Mouse (Mus musculus) kidney, embryonic 14.5 days (tissue): ENCODE data around the gene Tspan14. TPM values are rescaled to one million over a fixed set of nuclear protein-coding genes. Genes with fewer than 3 reads are reported as not detected.
A peak's percentile ranks its signal among the peaks of the same experiment; 100 is the strongest.

ENCODE experiments used
- ATAC-seq: fragments of 200-750 bp; cut with Nextera tagmentation; 2 replicates; pipeline ENCODE4 v1.8.0; 2017; ENCODE audit warnings: moderate number of reproducible peaks, mild to moderate bottlenecking, moderate TSS enrichment, moderate library complexity; ENCODE audit not compliant: low FRiP score, low TSS enrichment
- H3K27ac ChIP-seq: fragments of 300-500 bp; sonication (generic); 2 replicates; pipeline ENCODE4 v1.5.1; 2014; ENCODE audit warnings: low read depth, mild to moderate bottlenecking, low read length, moderate library complexity, mixed read lengths
- H3K27me3 ChIP-seq: fragments of 300-500 bp; sonication (generic); 2 replicates; pipeline ENCODE4 v1.6.1; 2014; ENCODE audit warnings: mild to moderate bottlenecking, low read length; ENCODE audit not compliant: control insufficient read depth, insufficient read depth
- H3K36me3 ChIP-seq: fragments of 300-500 bp; sonication (generic); 2 replicates; pipeline ENCODE4 v1.6.1; 2014; ENCODE audit warnings: low read length, mixed read lengths; ENCODE audit not compliant: control insufficient read depth, insufficient read depth
- H3K4me1 ChIP-seq: fragments of 300-500 bp; sonication (generic); 2 replicates; pipeline ENCODE4 v1.6.1; 2014; ENCODE audit warnings: low read length, mixed read lengths; ENCODE audit not compliant: control insufficient read depth, insufficient read depth
- H3K4me2 ChIP-seq: fragments of 300-500 bp; sonication (generic); replicated peaks from 2 replicates; pipeline ENCODE4 v1.6.1; 2014; ENCODE audit warnings: low read depth, mild to moderate bottlenecking, low read length
- H3K4me3 ChIP-seq: fragments of 300-500 bp; sonication (generic); 2 replicates; pipeline ENCODE4 v1.5.1; 2014; ENCODE audit warnings: mild to moderate bottlenecking, low read length
- H3K9ac ChIP-seq: fragments of 300-500 bp; sonication (generic); 2 replicates; pipeline ENCODE4 v1.6.1; 2014; ENCODE audit warnings: low read depth, mild to moderate bottlenecking, low read length, moderate library complexity
- H3K9me3 ChIP-seq: fragments of 300-500 bp; sonication (generic); 2 replicates; pipeline ENCODE4 v1.6.1; 2016; ENCODE audit warnings: low read length; ENCODE audit not compliant: control insufficient read depth
- WGBS: fragments of 180-500 bp; shearing (Covaris S2); extraction: QIAGEN DNeasy Blood & Tissue Kit; methylation state at CpG from one replicate; pipeline ENCODE4 v1.1.7; 2014; 5-methylcytosine and 5-hydroxymethylcytosine counted together
- polyA plus RNA-seq: library from polyadenylated mRNA; unstranded; fragments of >200 nt; fragmentation: Nextera tagmentation; extraction: Ambion mirVana; gene quantifications from 2 replicates; pipeline ENCODE4 v1.2.1, GENCODE M21; 2014

Gene Tspan14
- polyA plus RNA-seq, 1 experiment from 2014 or later = 118 TPM

- WGBS = under 1% methylated on average over 15 of the region's 15 CpGs
These were observed 875 bp downstream of the Tspan14 start for GRCm38 (mm10) chr14:40965507-40966356.

DNA sequence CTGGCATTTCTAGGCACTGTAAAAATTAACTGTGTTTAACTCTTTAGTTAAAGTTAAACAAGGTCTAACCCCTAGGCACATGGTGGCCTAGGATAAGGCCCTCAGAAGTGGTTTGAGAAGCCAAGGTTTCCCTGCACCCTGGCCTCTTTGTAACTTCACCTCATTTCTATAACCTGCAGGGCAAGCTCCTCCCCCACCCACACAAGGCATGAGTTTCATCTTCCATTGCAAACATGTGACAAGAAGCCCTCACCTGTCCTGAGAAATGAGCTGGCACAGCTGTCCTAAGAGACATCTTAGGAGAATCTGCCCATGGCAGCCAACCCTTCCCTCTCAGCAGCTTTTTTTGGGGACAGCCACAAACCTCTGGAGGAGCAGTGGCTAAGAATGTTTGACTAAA lies 1.7 kb downstream of the Tspan14 start:
- H3K4me3 ChIP-seq = peak overlapping the region; percentile 90
- H3K27ac ChIP-seq = no peak overlapping the region
- H3K9ac ChIP-seq = peak overlapping the region; percentile 94; the same call in 1 of the 2 replicates
- H3K4me2 ChIP-seq = peak overlapping the region; percentile 88
- H3K27me3 ChIP-seq = no peaks in the 10 kb centered on the region
- H3K36me3 ChIP-seq = no peaks in the 10 kb centered on the region
- no peaks in the 10 kb centered on the region for H3K9me3 ChIP-seq
- H3K4me1 ChIP-seq = peaks cover 42% of the 10 kb centered on the region
- ATAC-seq = no peak

More at GRCm38 (mm10) chr14:40965507-40966356, 875 bp downstream of the Tspan14 start:
- Histone ChIP-seq H3K9me3 (no peaks in the 10 kb centered on the region), H3K27ac (peak overlapping the region; percentile 93; the same call in 1 of the 2 replicates), H3K27me3 (no peaks in the 10 kb centered on the region), H3K4me3 (peak overlapping the region; percentile 90), H3K4me1 (peaks cover 36% of the 10 kb centered on the region), H3K4me2 (peak overlapping the region; percentile 88), H3K9ac (peak overlapping the region; percentile 94), H3K36me3 (no peaks in the 10 kb centered on the region)
- no peak; the same call in 1 of the 2 replicates for ATAC-seq

GRCm38 (mm10) chr14:40964214-40964610 lies 2.4 kb downstream of the Tspan14 start:
- H3K36me3 ChIP-seq = no peaks in the 10 kb centered on the region
- H3K27ac ChIP-seq = no peak overlapping the region
- no peaks in the 10 kb centered on the region for H3K9me3 ChIP-seq
- no peak overlapping the region for H3K9ac ChIP-seq
- peaks cover 49% of the 10 kb centered on the region for H3K4me1 ChIP-seq
- H3K4me2 ChIP-seq = peak overlapping the region; percentile 88
- 91% methylated on average over 3 of the region's 3 CpGs for WGBS
- no peak for ATAC-seq
- H3K4me3 ChIP-seq = peak overlapping the region; percentile 90; the same call in 1 of the 2 replicates
- H3K27me3 ChIP-seq = no peaks in the 10 kb centered on the region

- ATAC-seq = no peak
- Histone ChIP-seq H3K4me3 (peak overlapping the region; percentile 90; the same call in 1 of the 2 replicates), H3K27ac (peak overlapping the region; percentile 71; the same call in 1 of the 2 replicates)
These were observed 3.0 kb downstream of the Tspan14 start for GRCm38 (mm10) chr14:40963501-40964213.

DNA sequence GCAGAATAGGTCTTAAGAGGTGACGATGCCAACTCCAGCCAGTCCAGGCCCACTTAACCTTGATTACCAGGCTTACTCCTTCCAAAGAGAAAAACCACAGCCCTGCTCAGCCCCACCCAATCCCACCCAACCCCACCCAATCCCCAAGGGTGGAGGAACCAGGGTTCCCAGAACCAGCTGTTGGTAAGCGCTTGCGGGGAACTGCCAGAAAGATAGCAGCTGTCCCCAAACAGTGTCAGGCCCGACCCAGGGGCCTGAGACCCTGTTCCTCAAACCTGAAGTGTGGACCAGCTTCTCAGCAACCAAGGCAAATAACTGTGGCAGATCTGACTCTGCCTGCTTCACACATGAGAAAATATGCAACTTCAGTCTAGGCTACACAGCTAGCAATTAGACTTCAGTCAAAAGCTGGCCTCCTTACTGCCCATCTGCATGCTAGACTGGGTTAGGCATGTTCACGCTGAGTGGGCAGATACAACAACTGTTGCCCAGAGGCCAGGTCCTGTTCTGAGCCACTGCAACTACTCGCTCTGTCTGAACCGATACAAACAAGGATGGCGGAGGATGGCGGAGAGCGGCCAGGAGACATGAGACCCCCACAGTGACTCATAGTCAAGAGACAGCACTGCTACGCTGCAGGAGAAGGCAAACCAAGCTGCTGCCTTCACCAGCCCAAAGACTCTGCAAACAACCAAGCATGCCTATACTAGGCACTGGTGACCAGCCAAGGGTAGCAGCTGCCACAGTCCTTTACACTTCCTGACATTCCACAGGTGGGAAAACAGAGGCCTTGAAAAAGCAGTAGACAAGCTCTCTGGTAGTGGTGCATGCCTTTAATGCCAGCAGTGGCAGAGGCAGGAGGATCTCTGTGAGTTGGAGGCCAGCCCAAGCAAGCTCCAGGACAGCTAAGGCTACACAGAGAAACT lies 4.0 kb downstream of the Tspan14 start:
- H3K36me3 ChIP-seq = no peaks in the 10 kb centered on the region
- H3K9ac ChIP-seq = no peak overlapping the region
- WGBS = 54% methylated on average over 11 of the region's 11 CpGs
- no peaks in the 10 kb centered on the region for H3K27me3 ChIP-seq
- H3K4me3 ChIP-seq = no peak overlapping the region
- H3K4me1 ChIP-seq = peaks cover 62% of the 10 kb centered on the region
- H3K4me2 ChIP-seq = peak overlapping the region; percentile 27; the same call in 1 of the 2 replicates
- no peak for ATAC-seq
- H3K27ac ChIP-seq = peak overlapping the region; percentile 71
- H3K9me3 ChIP-seq = no peaks in the 10 kb centered on the region

More at GRCm38 (mm10) chr14:40963501-40964213, 3.0 kb downstream of the Tspan14 start:
- 69% methylated on average over 3 of the region's 3 CpGs for WGBS
- H3K36me3 ChIP-seq = no peaks in the 10 kb centered on the region
- peaks cover 54% of the 10 kb centered on the region for H3K4me1 ChIP-seq
- no peaks in the 10 kb centered on the region for H3K27me3 ChIP-seq
- H3K4me2 ChIP-seq = peak overlapping the region; percentile 88
- H3K9me3 ChIP-seq = no peaks in the 10 kb centered on the region
- H3K9ac ChIP-seq = no peak overlapping the region

DNA sequence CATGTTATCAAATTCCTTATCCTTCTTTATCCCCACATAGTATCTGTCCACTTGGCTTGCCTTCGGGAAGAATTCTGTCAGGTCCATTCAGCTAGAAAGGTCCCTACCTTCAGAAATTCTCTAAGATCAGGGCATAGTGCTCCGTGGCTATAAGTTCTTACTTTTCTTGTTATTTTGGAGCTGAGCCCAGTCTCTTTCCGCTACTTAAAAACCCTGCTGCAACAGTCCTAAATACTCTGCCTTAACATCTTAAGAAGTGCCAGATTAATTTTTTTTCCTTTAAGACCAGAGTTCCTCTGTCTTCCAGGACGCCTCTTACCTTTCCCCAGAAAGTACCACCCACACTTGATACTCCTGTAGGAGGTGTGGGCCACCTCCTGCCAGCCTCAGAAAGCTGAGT lies 6.4 kb downstream of the Tspan14 start:
- ATAC-seq = no peak
- peak overlapping the region; percentile 77; the same call in 1 of the 2 replicates for H3K27ac ChIP-seq

DNA sequence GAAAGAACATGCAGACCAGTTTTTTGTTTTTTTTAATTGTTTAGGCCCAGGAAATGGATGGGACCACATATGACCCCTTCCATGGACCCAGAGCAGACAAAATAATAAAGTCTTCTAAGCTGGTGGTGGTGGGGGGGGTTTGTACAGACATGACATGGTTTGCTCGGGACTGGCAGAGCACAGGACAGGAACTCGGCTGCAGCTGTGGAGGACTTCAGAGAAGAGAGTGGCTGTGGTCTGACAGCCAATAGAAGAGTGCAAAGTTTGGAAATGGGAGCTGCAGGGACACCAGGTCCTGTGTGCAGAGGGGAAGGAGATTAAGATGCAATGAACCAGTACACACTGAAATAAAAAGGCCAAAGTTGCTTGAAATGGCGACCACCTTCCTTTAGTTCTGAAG lies 7.0 kb downstream of the Tspan14 start:
- H3K36me3 ChIP-seq = no peaks in the 10 kb centered on the region
- H3K27me3 ChIP-seq = no peaks in the 10 kb centered on the region
- H3K4me3 ChIP-seq = no peak overlapping the region
- no peak overlapping the region for H3K9ac ChIP-seq
- ATAC-seq = no peak
- WGBS = 28% methylated on average over 3 of the region's 3 CpGs
- H3K4me1 ChIP-seq = peaks cover 79% of the 10 kb centered on the region
- no peaks in the 10 kb centered on the region for H3K9me3 ChIP-seq
- 0 out of 2 replicates have a peak overlapping the region, but pooled peaks have one; percentile 3 for H3K4me2 ChIP-seq
- H3K27ac ChIP-seq = peak overlapping the region; percentile 77; the same call in 1 of the 2 replicates

More for the DNA sequence above, 6.4 kb downstream of the Tspan14 start:
- Histone ChIP-seq H3K9me3 (no peaks in the 10 kb centered on the region), H3K4me2 (no peak overlapping the region), H3K27me3 (no peaks in the 10 kb centered on the region), H3K4me3 (no peak overlapping the region), H3K9ac (no peak overlapping the region), H3K4me1 (peaks cover 80% of the 10 kb centered on the region), H3K36me3 (no peaks in the 10 kb centered on the region)
- WGBS = 56% methylated on average over 4 of the region's 4 CpGs

GRCm38 (mm10) chr14:40958986-40959381 lies 7.6 kb downstream of the Tspan14 start:
- Histone ChIP-seq H3K27me3 (no peaks in the 10 kb centered on the region), H3K4me2 (no peak overlapping the region; the same call in 1 of the 2 replicates), H3K4me3 (no peak overlapping the region), H3K27ac (peak overlapping the region; percentile 77), H3K9me3 (no peaks in the 10 kb centered on the region), H3K4me1 (peaks cover 81% of the 10 kb centered on the region), H3K36me3 (no peaks in the 10 kb centered on the region), H3K9ac (no peak overlapping the region)
- WGBS = 8% methylated on average over 2 of the region's 2 CpGs
- ATAC-seq = 0 out of 2 replicates have a peak, but pooled peaks have one; percentile 3
